Mouse (Mus musculus): ENCODE data around the gene Sema4g. TPM values are rescaled to one million over a fixed set of nuclear protein-coding genes. Genes with fewer than 3 reads are reported as not detected.

Sema4g gene
- polyA plus RNA-seq, 1 experiment = 92.2 TPM

- Histone ChIP-seq H3K4me1 (ENCODE audit: control insufficient read depth, insufficient read depth, low read length) (0 out of 2 replicates have a peak, but pooled peaks cover 5% of the 10 kb centered on the region), H3K27ac (ENCODE audit: insufficient read depth, low read depth, low read length) (no peak overlapping the region), H3K36me3 (ENCODE audit: control insufficient read depth, insufficient read depth, low read length) (no peaks in the 10 kb centered on the region; the same call in none of the 2 replicates), H3K27me3 (replicated peaks; ENCODE audit: control insufficient read depth, insufficient read depth, low read length) (no peaks in the 10 kb centered on the region), H3K4me3 (ENCODE audit: insufficient read depth, low read depth, low read length) (no peak overlapping the region)
- 77% methylated on average over 20 of the region's 20 CpGs for WGBS
- TF ChIP-seq POLR2A (IDR thresholded peaks at IDR 0.05; ENCODE audit: low read depth, low read length) = no peak
- TF ChIP-seq CTCF (conservative IDR thresholded peaks at IDR 0.05; ENCODE audit: insufficient read depth, insufficient read length, low read depth, low read length) = no peak
- DNase-seq = no peak
These were observed 35.9 kb downstream of the Sema4g start for GRCm38 (mm10) chr19:45024775-45025174.

GRCm38 (mm10) chr19:45025937-45026568 lies 37.2 kb downstream of the Sema4g start:
- H3K27me3 ChIP-seq (replicated peaks; ENCODE audit: control insufficient read depth, insufficient read depth, low read length) = no peaks in the 10 kb centered on the region
- H3K4me1 ChIP-seq (ENCODE audit: control insufficient read depth, insufficient read depth, low read length) = peaks cover 7% of the 10 kb centered on the region; the same call in 1 of the 2 replicates
- H3K4me3 ChIP-seq (ENCODE audit: insufficient read depth, low read depth, low read length) = no peak overlapping the region
- 87% methylated on average over 37 of the region's 37 CpGs for WGBS
- H3K27ac ChIP-seq (ENCODE audit: insufficient read depth, low read depth, low read length) = no peak overlapping the region
- H3K36me3 ChIP-seq (ENCODE audit: control insufficient read depth, insufficient read depth, low read length) = no peaks in the 10 kb centered on the region; the same call in none of the 2 replicates
- no peak for TF ChIP-seq POLR2A (IDR thresholded peaks at IDR 0.05; ENCODE audit: low read depth, low read length)
- no peak for TF ChIP-seq CTCF (conservative IDR thresholded peaks at IDR 0.05; ENCODE audit: insufficient read depth, insufficient read length, low read depth, low read length)
- DNase-seq = no peak

- H3K27me3 ChIP-seq (replicated peaks; ENCODE audit: control insufficient read depth, insufficient read depth, low read length) = no peaks in the 10 kb centered on the region
- no peak overlapping the region for H3K4me3 ChIP-seq (ENCODE audit: insufficient read depth, low read depth, low read length)
- H3K27ac ChIP-seq (ENCODE audit: insufficient read depth, low read depth, low read length) = no peak overlapping the region
- peaks cover 7% of the 10 kb centered on the region; the same call in 1 of the 2 replicates for H3K4me1 ChIP-seq (ENCODE audit: control insufficient read depth, insufficient read depth, low read length)
- WGBS = 53% methylated on average over 6 of the region's 6 CpGs
- H3K36me3 ChIP-seq (ENCODE audit: control insufficient read depth, insufficient read depth, low read length) = no peaks in the 10 kb centered on the region; the same call in none of the 2 replicates
- no peak for TF ChIP-seq POLR2A (IDR thresholded peaks at IDR 0.05; ENCODE audit: low read depth, low read length)
- no peak for TF ChIP-seq CTCF (conservative IDR thresholded peaks at IDR 0.05; ENCODE audit: insufficient read depth, insufficient read length, low read depth, low read length)
- no peak for DNase-seq
These were observed 38.2 kb downstream of the Sema4g start for GRCm38 (mm10) chr19:45026958-45027670.

- no peak overlapping the region for H3K27ac ChIP-seq (ENCODE audit: insufficient read depth, low read depth, low read length)
These were observed 38.9 kb downstream of the Sema4g start for GRCm38 (mm10) chr19:45027848-45028247.

GRCm38 (mm10) chr19:45028746-45029145 lies 39.8 kb downstream of the Sema4g start:
- H3K4me3 ChIP-seq (ENCODE audit: insufficient read depth, low read depth, low read length) = no peak overlapping the region
- TF ChIP-seq POLR2A (IDR thresholded peaks at IDR 0.05; ENCODE audit: low read depth, low read length) (no peak), CTCF (conservative IDR thresholded peaks at IDR 0.05; ENCODE audit: insufficient read depth, insufficient read length, low read depth, low read length) (no peak)
- H3K27me3 ChIP-seq (replicated peaks; ENCODE audit: control insufficient read depth, insufficient read depth, low read length) = no peaks in the 10 kb centered on the region
- 72% methylated on average over 19 of the region's 19 CpGs for WGBS
- no peaks in the 10 kb centered on the region; the same call in none of the 2 replicates for H3K36me3 ChIP-seq (ENCODE audit: control insufficient read depth, insufficient read depth, low read length)
- DNase-seq = no peak
- no peak overlapping the region for H3K27ac ChIP-seq (ENCODE audit: insufficient read depth, low read depth, low read length)
- peaks cover 7% of the 10 kb centered on the region; the same call in 1 of the 2 replicates for H3K4me1 ChIP-seq (ENCODE audit: control insufficient read depth, insufficient read depth, low read length)

More at GRCm38 (mm10) chr19:45027848-45028247, 38.9 kb downstream of the Sema4g start:
- Histone ChIP-seq H3K4me3 (ENCODE audit: insufficient read depth, low read depth, low read length) (no peak overlapping the region), H3K36me3 (ENCODE audit: control insufficient read depth, insufficient read depth, low read length) (no peaks in the 10 kb centered on the region; the same call in none of the 2 replicates), H3K27me3 (replicated peaks; ENCODE audit: control insufficient read depth, insufficient read depth, low read length) (no peaks in the 10 kb centered on the region), H3K4me1 (ENCODE audit: control insufficient read depth, insufficient read depth, low read length) (peaks cover 7% of the 10 kb centered on the region; the same call in 1 of the 2 replicates)
- 86% methylated on average over 6 of the region's 6 CpGs for WGBS
- no peak for DNase-seq
- TF ChIP-seq POLR2A (IDR thresholded peaks at IDR 0.05; ENCODE audit: low read depth, low read length) (no peak), CTCF (conservative IDR thresholded peaks at IDR 0.05; ENCODE audit: insufficient read depth, insufficient read length, low read depth, low read length) (no peak)

- Histone ChIP-seq H3K27me3 (replicated peaks; ENCODE audit: control insufficient read depth, insufficient read depth, low read length) (no peaks in the 10 kb centered on the region), H3K27ac (ENCODE audit: insufficient read depth, low read depth, low read length) (no peak overlapping the region), H3K36me3 (ENCODE audit: control insufficient read depth, insufficient read depth, low read length) (no peaks in the 10 kb centered on the region; the same call in 1 of the 2 replicates), H3K4me3 (ENCODE audit: insufficient read depth, low read depth, low read length) (no peak overlapping the region), H3K4me1 (ENCODE audit: control insufficient read depth, insufficient read depth, low read length) (peaks cover 7% of the 10 kb centered on the region; the same call in 1 of the 2 replicates)
- DNase-seq = no peak
- 63% methylated on average over 9 of the region's 9 CpGs for WGBS
- no peak for TF ChIP-seq CTCF (conservative IDR thresholded peaks at IDR 0.05; ENCODE audit: insufficient read depth, insufficient read length, low read depth, low read length)
- TF ChIP-seq POLR2A (IDR thresholded peaks at IDR 0.05; ENCODE audit: low read depth, low read length) = no peak
These were observed 40.7 kb downstream of the Sema4g start for GRCm38 (mm10) chr19:45029571-45029970.

- H3K4me1 ChIP-seq (ENCODE audit: control insufficient read depth, insufficient read depth, low read length) = peaks cover 7% of the 10 kb centered on the region; the same call in 1 of the 2 replicates
- DNase-seq = peak; percentile 66
- WGBS = 23% methylated on average over 8 of the region's 8 CpGs
- H3K27me3 ChIP-seq (replicated peaks; ENCODE audit: control insufficient read depth, insufficient read depth, low read length) = no peaks in the 10 kb centered on the region
- TF ChIP-seq CTCF (conservative IDR thresholded peaks at IDR 0.05; ENCODE audit: insufficient read depth, insufficient read length, low read depth, low read length) (peak; percentile 72), POLR2A (IDR thresholded peaks at IDR 0.05; ENCODE audit: low read depth, low read length) (no peak)
- H3K36me3 ChIP-seq (ENCODE audit: control insufficient read depth, insufficient read depth, low read length) = no peaks in the 10 kb centered on the region; the same call in 1 of the 2 replicates
- no peak overlapping the region for H3K4me3 ChIP-seq (ENCODE audit: insufficient read depth, low read depth, low read length)
- no peak overlapping the region for H3K27ac ChIP-seq (ENCODE audit: insufficient read depth, low read depth, low read length)
These were observed 41.2 kb downstream of the Sema4g start for GRCm38 (mm10) chr19:45030111-45030510.

Data from kidney, adult 2 months (tissue).